Mouse (Mus musculus): Measurements from ENCODE around the gene Ubxn11.

DNA sequence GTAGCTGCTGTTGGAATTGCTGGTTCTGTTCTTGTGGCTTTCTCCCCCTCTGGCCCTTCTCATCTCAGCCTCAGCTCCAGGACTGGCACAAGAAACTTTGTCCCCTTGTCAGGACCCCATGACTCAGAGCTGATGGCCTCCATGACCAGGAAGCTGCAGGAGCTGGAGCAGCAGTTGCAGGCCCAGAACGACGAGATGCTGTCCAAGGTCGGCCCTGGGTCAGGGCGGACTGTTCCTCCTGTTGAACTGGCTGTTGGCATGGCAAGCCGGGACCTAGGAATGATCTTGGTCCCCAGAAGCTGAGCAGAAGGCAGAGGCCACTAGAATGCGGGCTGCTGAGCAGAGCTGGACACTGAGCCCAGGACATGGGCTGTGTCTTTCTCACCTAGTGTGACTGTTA lies 10.0 kb downstream of the Ubxn11 start:
- TF ChIP-seq POLR2A (IDR thresholded peaks at IDR 0.05; ENCODE audit: low read depth, low read length): no peak
- TF ChIP-seq CTCF (IDR thresholded peaks at IDR 0.05; ENCODE audit: extremely low read depth, insufficient read depth, insufficient read length, insufficient replicate concordance): no peak

Data from spleen, adult 2 months (tissue).